ENCODE assay signal across 8 mouse cellular contexts in the genomic region with DNA sequence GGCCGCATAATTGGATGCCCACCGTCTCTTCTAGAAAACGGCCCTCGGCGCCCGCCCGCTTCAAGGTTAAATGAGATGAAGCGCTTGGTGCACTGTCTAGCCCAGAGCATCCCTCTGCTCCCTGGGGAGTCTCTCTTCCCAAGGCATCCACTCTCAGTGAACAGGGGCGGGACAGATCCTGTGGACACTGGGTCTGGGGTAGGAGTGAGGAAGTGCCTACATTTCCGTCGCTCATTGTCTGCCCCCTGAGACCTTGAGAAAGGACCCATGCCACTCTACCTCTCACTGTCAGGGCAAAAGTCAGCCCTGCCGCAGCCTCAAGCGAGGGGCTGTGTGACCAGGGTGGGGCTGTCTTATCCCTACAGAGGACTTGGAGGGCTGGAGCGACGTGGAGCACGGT. TPM values are rescaled to one million over a fixed set of nuclear protein-coding genes. Genes with fewer than 3 reads are reported as not detected.
DNase-seq lines count a peak whose midpoint lies in the region; ATAC-seq and TF ChIP-seq lines count a peak whose summit lies in the region.
"Had no signal": no experiment of that assay in that cellular context is flagged by ENCODE, and none has a peak within 500 bp of the region (broad histone marks: within the 10 kb centered on the region; RNA-seq: fewer than 3 reads in every experiment).

No protein-coding gene starts in this region.

- no peaks in the 10 kb centered on the region for H3K36me3 ChIP-seq in lung, embryonic 15.5 days
- H3K36me3 ChIP-seq in forebrain, embryonic 15.5 days: no peaks in the 10 kb centered on the region
- H3K36me3 ChIP-seq in limb, embryonic 11.5 days (ENCODE audit: control insufficient read depth, insufficient read depth, low read length): no peaks in the 10 kb centered on the region
- H3K36me3 ChIP-seq in stomach, embryonic 15.5 days: no peaks in the 10 kb centered on the region

- TF ChIP-seq POLR2A in lung, adult 2 months (IDR thresholded peaks at IDR 0.05; ENCODE audit: borderline replicate concordance, extremely low read depth, low read depth, low read length): no peak

- ATAC-seq in lung, embryonic 15.5 days (ENCODE audit: borderline replicate concordance, extremely low read depth, low FRiP score, low TSS enrichment): no peak
- ATAC-seq in forebrain, embryonic 15.5 days (replicated peaks): no peak
- ATAC-seq in limb, embryonic 11.5 days (ENCODE audit: insufficient number of reproducible peaks, low FRiP score, low TSS enrichment, low read depth): no peak
- ATAC-seq in stomach, embryonic 15.5 days (ENCODE audit: insufficient read depth, low FRiP score, low read depth): no peak

- peaks cover 83% of the 10 kb centered on the region for H3K27me3 ChIP-seq in lung, embryonic 15.5 days
- H3K27me3 ChIP-seq in forebrain, embryonic 15.5 days: peaks cover 58% of the 10 kb centered on the region
- H3K27me3 ChIP-seq in limb, embryonic 11.5 days (ENCODE audit: control insufficient read depth, insufficient read depth, low read length): peaks cover 70% of the 10 kb centered on the region
- H3K27me3 ChIP-seq in stomach, embryonic 15.5 days (replicated peaks): peaks cover 69% of the 10 kb centered on the region

- H3K9me3 ChIP-seq in lung, embryonic 15.5 days: no peaks in the 10 kb centered on the region
- no peaks in the 10 kb centered on the region for H3K9me3 ChIP-seq in forebrain, embryonic 15.5 days
- H3K9me3 ChIP-seq in limb, embryonic 11.5 days (ENCODE audit: control insufficient read depth, low read length): no peaks in the 10 kb centered on the region
- H3K9me3 ChIP-seq in stomach, embryonic 15.5 days: no peaks in the 10 kb centered on the region

- H3K9ac ChIP-seq in lung, embryonic 15.5 days: no peak overlapping the region
- peak overlapping the region; percentile 7 for H3K9ac ChIP-seq in forebrain, embryonic 15.5 days (replicated peaks)
- no peak overlapping the region for H3K9ac ChIP-seq in limb, embryonic 11.5 days (ENCODE audit: low read length)
- no peak overlapping the region for H3K9ac ChIP-seq in stomach, embryonic 15.5 days

- peak overlapping the region; percentile 26 for H3K4me3 ChIP-seq in lung, embryonic 15.5 days
- no peak overlapping the region for H3K4me3 ChIP-seq in lung, adult 2 months (replicated peaks; ENCODE audit: extremely low read depth, low read depth, low read length)
- H3K4me3 ChIP-seq in forebrain, embryonic 15.5 days: peak overlapping the region; percentile 32
- H3K4me3 ChIP-seq in limb, embryonic 11.5 days (ENCODE audit: low read depth, low read length): peak overlapping the region; percentile 23
- H3K4me3 ChIP-seq in stomach, embryonic 15.5 days (replicated peaks): peak overlapping the region; percentile 28; the same call in 1 of the 2 replicates

- 3% methylated on average over 16 of the region's 16 CpGs for WGBS in lung, embryonic 15.5 days
- WGBS in lung, adult 2 months: 3% methylated on average over 16 of the region's 16 CpGs
- WGBS in forebrain, embryonic 15.5 days: 2% methylated on average over 16 of the region's 16 CpGs
- WGBS in limb, embryonic 11.5 days: 2% methylated on average over 16 of the region's 16 CpGs
- WGBS in stomach, embryonic 15.5 days: 3% methylated on average over 16 of the region's 16 CpGs

- no peak for DNase-seq in lung, adult 2 months
- DNase-seq in limb, embryonic 11.5 days (ENCODE audit: low spot score): peak; percentile 36
- no peak for DNase-seq in frontal cortex, postnatal 10 days (ENCODE audit: low spot score in 2 of 2)
- no peak for DNase-seq in left cerebral cortex, adult 18-20 months (ENCODE audit: low spot score in 2 of 2)

- peak overlapping the region; percentile 56 for H3K4me2 ChIP-seq in lung, embryonic 15.5 days
- peak overlapping the region; percentile 57 for H3K4me2 ChIP-seq in forebrain, embryonic 15.5 days (replicated peaks)
- H3K4me2 ChIP-seq in limb, embryonic 11.5 days (ENCODE audit: low read depth, severe bottlenecking): peak overlapping the region; percentile 45; the same call in 1 of the 2 replicates
- peak overlapping the region; percentile 60 for H3K4me2 ChIP-seq in stomach, embryonic 15.5 days

- H3K4me1 ChIP-seq in lung, embryonic 15.5 days: peaks cover 21% of the 10 kb centered on the region; the same call in 1 of the 2 replicates
- H3K4me1 ChIP-seq in lung, adult 2 months (ENCODE audit: control insufficient read depth, insufficient read depth, low read length): no peaks in the 10 kb centered on the region; the same call in 1 of the 2 replicates
- H3K4me1 ChIP-seq in forebrain, embryonic 15.5 days: peaks cover 43% of the 10 kb centered on the region
- peaks cover 12% of the 10 kb centered on the region for H3K4me1 ChIP-seq in limb, embryonic 11.5 days (ENCODE audit: control insufficient read depth, insufficient read depth, low read length)
- peaks cover 25% of the 10 kb centered on the region for H3K4me1 ChIP-seq in stomach, embryonic 15.5 days

- no peak for TF ChIP-seq CTCF in lung, adult 2 months (IDR thresholded peaks at IDR 0.05; ENCODE audit: insufficient read depth, low read length)

- H3K27ac ChIP-seq in lung, embryonic 15.5 days: no peak overlapping the region
- no peak overlapping the region for H3K27ac ChIP-seq in forebrain, embryonic 15.5 days (replicated peaks)
- no peak overlapping the region for H3K27ac ChIP-seq in limb, embryonic 11.5 days (replicated peaks; ENCODE audit: low read depth, low read length)
- no peak overlapping the region for H3K27ac ChIP-seq in stomach, embryonic 15.5 days

RNA-seq across cellular contexts. Expression of gene Fbxo2, which starts 4.0 kb away (rescaled TPM):
- polyA plus RNA-seq in lung, embryonic 15.5 days (2015; fragmentation: Nextera tagmentation; extraction: Ambion mirVana): 1.0 and 1.7 TPM in 2 replicates
- polyA plus RNA-seq in lung, adult 2 months (2012; rRNA removed): 1.9 and 2.6 TPM in 2 replicates
- 4.5 and 4.7 TPM in 2 replicates for polyA plus RNA-seq in forebrain, embryonic 15.5 days (2015; fragmentation: Nextera tagmentation; extraction: Ambion mirVana)
- 0.58 and 1.0 TPM in 2 replicates for polyA plus RNA-seq in limb, embryonic 11.5 days (2014; fragmentation: Nextera tagmentation; extraction: Ambion mirVana)
- 0.84 and 1.0 TPM in 2 replicates for polyA plus RNA-seq in stomach, embryonic 15.5 days (2015; fragmentation: Nextera tagmentation; extraction: Ambion mirVana)
- total RNA-seq in left cerebral cortex, adult 18-20 months (2021): 100 to 1,000 TPM; 118 to 126 TPM

RNA-seq across cellular contexts. Expression of gene Fbxo44, which starts 4.2 kb away (rescaled TPM):
- 12.1 and 13.4 TPM in 2 replicates for polyA plus RNA-seq in lung, embryonic 15.5 days (2015; fragmentation: Nextera tagmentation; extraction: Ambion mirVana)
- 13.3 and 21.5 TPM in 2 replicates for polyA plus RNA-seq in lung, adult 2 months (2012; rRNA removed)
- polyA plus RNA-seq in forebrain, embryonic 15.5 days (2015; fragmentation: Nextera tagmentation; extraction: Ambion mirVana): 60.7 and 64.6 TPM in 2 replicates
- polyA plus RNA-seq in limb, embryonic 11.5 days (2014; fragmentation: Nextera tagmentation; extraction: Ambion mirVana): 10.4 and 12.2 TPM in 2 replicates
- polyA plus RNA-seq in stomach, embryonic 15.5 days (2015; fragmentation: Nextera tagmentation; extraction: Ambion mirVana): 7.5 and 8.0 TPM in 2 replicates
- 100 to 1,000 TPM; 137 to 157 TPM for total RNA-seq in left cerebral cortex, adult 18-20 months (2021)

RNA-seq across cellular contexts. Expression of gene Fbxo6, which starts 12.5 kb away (rescaled TPM):
- 14.2 and 15.9 TPM in 2 replicates for polyA plus RNA-seq in lung, embryonic 15.5 days (2015; fragmentation: Nextera tagmentation; extraction: Ambion mirVana)
- polyA plus RNA-seq in lung, adult 2 months (2012; rRNA removed): 64.5 and 84.4 TPM in 2 replicates
- 15.6 and 18.0 TPM in 2 replicates for polyA plus RNA-seq in forebrain, embryonic 15.5 days (2015; fragmentation: Nextera tagmentation; extraction: Ambion mirVana)
- polyA plus RNA-seq in limb, embryonic 11.5 days (2014; fragmentation: Nextera tagmentation; extraction: Ambion mirVana): 11.0 and 11.5 TPM in 2 replicates
- polyA plus RNA-seq in stomach, embryonic 15.5 days (2015; fragmentation: Nextera tagmentation; extraction: Ambion mirVana): 13.7 and 14.1 TPM in 2 replicates
- total RNA-seq in left cerebral cortex, adult 18-20 months (2021): 10 to 100 TPM; 32.1 to 35.3 TPM

RNA-seq across cellular contexts. Expression of gene Draxin, which starts 34.0 kb away (rescaled TPM):
- polyA plus RNA-seq in lung, embryonic 15.5 days (2015; fragmentation: Nextera tagmentation; extraction: Ambion mirVana): 0.07 TPM in 1 of 2 replicates, not detected in the other
- 0.15 and 0.59 TPM in 2 replicates for polyA plus RNA-seq in lung, adult 2 months (2012; rRNA removed)
- 21.2 TPM in 2 replicates for polyA plus RNA-seq in forebrain, embryonic 15.5 days (2015; fragmentation: Nextera tagmentation; extraction: Ambion mirVana)
- 2.0 and 2.5 TPM in 2 replicates for polyA plus RNA-seq in limb, embryonic 11.5 days (2014; fragmentation: Nextera tagmentation; extraction: Ambion mirVana)
- polyA plus RNA-seq in stomach, embryonic 15.5 days (2015; fragmentation: Nextera tagmentation; extraction: Ambion mirVana): 0.06 and 0.14 TPM in 2 replicates
- total RNA-seq in left cerebral cortex, adult 18-20 months (2021): under 1 TPM; 0.19 to 0.21 TPM
- polyA plus RNA-seq: thymus, postnatal 0 days had no signal

RNA-seq across cellular contexts. Expression of gene Mad2l2, which starts 34.3 kb away (rescaled TPM):
- polyA plus RNA-seq in lung, embryonic 15.5 days (2015; fragmentation: Nextera tagmentation; extraction: Ambion mirVana): 50.2 and 51.9 TPM in 2 replicates
- polyA plus RNA-seq in lung, adult 2 months (2012; rRNA removed): 26.9 and 30.8 TPM in 2 replicates
- polyA plus RNA-seq in forebrain, embryonic 15.5 days (2015; fragmentation: Nextera tagmentation; extraction: Ambion mirVana): 123 and 127 TPM in 2 replicates
- 91.8 and 104 TPM in 2 replicates for polyA plus RNA-seq in limb, embryonic 11.5 days (2014; fragmentation: Nextera tagmentation; extraction: Ambion mirVana)
- 37.9 and 38.0 TPM in 2 replicates for polyA plus RNA-seq in stomach, embryonic 15.5 days (2015; fragmentation: Nextera tagmentation; extraction: Ambion mirVana)
- total RNA-seq in left cerebral cortex, adult 18-20 months (2021): 10 to 100 TPM; 10.7 to 17.5 TPM
